Mouse (Mus musculus): ENCODE results near the gene Hrasls. TPM values are rescaled to one million over a fixed set of nuclear protein-coding genes. Genes with fewer than 3 reads are reported as not detected.

Gene Hrasls
- not detected for total RNA-seq (2023)

GRCm38 (mm10) chr16:29209605-29210411 is at the start of gene Hrasls:
TSS of gene Hrasls (plus strand) at chr16:29209695.

Other genes starting within 250 kb of the Hrasls start
- not detected for gene Atp13a5, start 169.0 kb downstream of the Hrasls start, total RNA-seq (2023)